ENCODE assay signal across 8 mouse cellular contexts in genomic region chr17:36835591-36836426, GRCm38 (mm10). TPM values are rescaled to one million over a fixed set of nuclear protein-coding genes. Genes with fewer than 3 reads are reported as not detected.
DNase-seq lines count a peak whose midpoint lies in the region; ATAC-seq and TF ChIP-seq lines count a peak whose summit lies in the region.

No protein-coding gene starts in this region.

- H3K36me3 ChIP-seq in forebrain, embryonic 15.5 days, result no peaks in the 10 kb centered on the region

- peak overlapping the region; percentile 88; the same call in 1 of the 2 replicates for H3K27ac ChIP-seq in forebrain, embryonic 15.5 days (replicated peaks)

- H3K27me3 ChIP-seq in forebrain, embryonic 15.5 days, result no peaks in the 10 kb centered on the region

- no peak for ATAC-seq in forebrain, embryonic 15.5 days (replicated peaks)
- peak; percentile 18; the same call in 1 of the 2 replicates for ATAC-seq in neutrophil, adult 5-6 weeks (ENCODE audit: extremely low read depth, insufficient number of reproducible peaks, low FRiP score, poor library complexity, severe bottlenecking)

- peak overlapping the region; percentile 66 for H3K4me2 ChIP-seq in forebrain, embryonic 15.5 days (replicated peaks)

- no peak for TF ChIP-seq POLR2A in lung, adult 2 months (IDR thresholded peaks at IDR 0.05; ENCODE audit: borderline replicate concordance, extremely low read depth, low read depth, low read length)

- intact Hi-C loops in heart, postnatal 14 days (cut with DNase I), result loop anchor here (5.0 kb wide), 2 partner anchors 166 to 211 kb away; partner anchors contain the start of genes Gabbr1 and Zfp57

- peak; percentile 90 for DNase-seq in ES-CJ7 (ENCODE audit: low read depth, low spot score)
- peak; percentile 62 for DNase-seq in c-Kit-positive CD71-positive TER-119-positive erythroid progenitor cells, embryonic 14.5 days (ENCODE audit: low spot score)
- DNase-seq in heart, postnatal 14 days, result peak; percentile 62 to 70
- DNase-seq in layer of hippocampus, adult 11-12 months (ENCODE audit: low spot score), result peak; percentile 62
- DNase-seq in lung, adult 2 months, result peak; percentile 44
- peak; percentile 48 to 53 for DNase-seq in thymus, postnatal 10 days (ENCODE audit: low spot score in 2 of 2)

- TF ChIP-seq CTCF in lung, adult 2 months (IDR thresholded peaks at IDR 0.05; ENCODE audit: insufficient read depth, low read length), result no peak

- H3K9ac ChIP-seq in forebrain, embryonic 15.5 days (replicated peaks), result no peak overlapping the region

- H3K9me3 ChIP-seq in forebrain, embryonic 15.5 days, result no peaks in the 10 kb centered on the region

- peaks cover 21% of the 10 kb centered on the region for H3K4me1 ChIP-seq in forebrain, embryonic 15.5 days
- H3K4me1 ChIP-seq in lung, adult 2 months (ENCODE audit: control insufficient read depth, insufficient read depth, low read length), result peaks cover 3% of the 10 kb centered on the region; the same call in 1 of the 2 replicates

- H3K4me3 ChIP-seq in forebrain, embryonic 15.5 days, result no peak overlapping the region
- H3K4me3 ChIP-seq in lung, adult 2 months (replicated peaks; ENCODE audit: extremely low read depth, low read depth, low read length), result no peak overlapping the region

- 34% methylated on average over 12 of the region's 12 CpGs for WGBS in forebrain, embryonic 15.5 days
- WGBS in lung, adult 2 months, result 34% methylated on average over 12 of the region's 12 CpGs

RNA-seq across cellular contexts. Expression of gene Trim26, which starts 1.1 kb away (rescaled TPM):
- 34.2 and 36.0 TPM in 2 replicates for polyA plus RNA-seq in forebrain, embryonic 15.5 days (2015; fragmentation: Nextera tagmentation; extraction: Ambion mirVana)
- 10 to 100 TPM; 20.6 to 23.4 TPM for total RNA-seq in heart, postnatal 14 days (2021)
- 34.5 and 48.7 TPM in 2 replicates for polyA plus RNA-seq in lung, adult 2 months (2012; rRNA removed)
- total RNA-seq in neutrophil, adult 5-6 weeks (2017), result 81.9 and 95.2 TPM in 2 replicates

RNA-seq across cellular contexts. Expression of gene H2-M10.6, which starts 23.8 kb away (rescaled TPM):
- not detected in 2 replicates for polyA plus RNA-seq in forebrain, embryonic 15.5 days (2015; fragmentation: Nextera tagmentation; extraction: Ambion mirVana)
- not detected for total RNA-seq in heart, postnatal 14 days (2021)
- not detected in 2 replicates for polyA plus RNA-seq in lung, adult 2 months (2012; rRNA removed)
- total RNA-seq in neutrophil, adult 5-6 weeks (2017), result not detected in 2 replicates

RNA-seq across cellular contexts. Expression of gene Trim15, which starts 31.2 kb away (rescaled TPM):
- 0.18 and 0.51 TPM in 2 replicates for polyA plus RNA-seq in forebrain, embryonic 15.5 days (2015; fragmentation: Nextera tagmentation; extraction: Ambion mirVana)
- not detected for total RNA-seq in heart, postnatal 14 days (2021)
- polyA plus RNA-seq in lung, adult 2 months (2012; rRNA removed), result 0.14 and 0.30 TPM in 2 replicates
- total RNA-seq in neutrophil, adult 5-6 weeks (2017), result not detected in 2 replicates

RNA-seq across cellular contexts. Expression of gene Trim10, which starts 33.6 kb away (rescaled TPM):
- 1.2 and 1.8 TPM in 2 replicates for polyA plus RNA-seq in forebrain, embryonic 15.5 days (2015; fragmentation: Nextera tagmentation; extraction: Ambion mirVana)
- 1 to 10 TPM; 2.0 to 2.5 TPM for total RNA-seq in heart, postnatal 14 days (2021)
- 0.07 and 0.25 TPM in 2 replicates for polyA plus RNA-seq in lung, adult 2 months (2012; rRNA removed)
- 4.7 and 6.0 TPM in 2 replicates for total RNA-seq in neutrophil, adult 5-6 weeks (2017)

RNA-seq across cellular contexts. Expression of gene Trim40, which starts 54.1 kb away (rescaled TPM):
- polyA plus RNA-seq in forebrain, embryonic 15.5 days (2015; fragmentation: Nextera tagmentation; extraction: Ambion mirVana), result not detected in 2 replicates
- total RNA-seq in heart, postnatal 14 days (2021), result not detected
- 0.17 TPM in 2 replicates for polyA plus RNA-seq in lung, adult 2 months (2012; rRNA removed)
- not detected in 2 replicates for total RNA-seq in neutrophil, adult 5-6 weeks (2017)
